Mouse (Mus musculus) activated CD4-positive, CD25-positive, alpha-beta regulatory T cell (primary cell): Measurements from ENCODE around the gene Ugt3a1. TPM values are rescaled to one million over a fixed set of nuclear protein-coding genes. Genes with fewer than 3 reads are reported as not detected.

Experiments used
- polyA plus RNA-seq, 2 experiments: library from polyadenylated mRNA; unstranded; fragments of 100-300 nt; shearing (Covaris generic); gene quantifications; one replicate each; pipeline ENCODE4 v1.2.1; 2017

The Ugt3a1 gene
- polyA plus RNA-seq, result under 1 TPM in 1 of 2 experiments, not detected in 1; 0.74 TPM

DNA sequence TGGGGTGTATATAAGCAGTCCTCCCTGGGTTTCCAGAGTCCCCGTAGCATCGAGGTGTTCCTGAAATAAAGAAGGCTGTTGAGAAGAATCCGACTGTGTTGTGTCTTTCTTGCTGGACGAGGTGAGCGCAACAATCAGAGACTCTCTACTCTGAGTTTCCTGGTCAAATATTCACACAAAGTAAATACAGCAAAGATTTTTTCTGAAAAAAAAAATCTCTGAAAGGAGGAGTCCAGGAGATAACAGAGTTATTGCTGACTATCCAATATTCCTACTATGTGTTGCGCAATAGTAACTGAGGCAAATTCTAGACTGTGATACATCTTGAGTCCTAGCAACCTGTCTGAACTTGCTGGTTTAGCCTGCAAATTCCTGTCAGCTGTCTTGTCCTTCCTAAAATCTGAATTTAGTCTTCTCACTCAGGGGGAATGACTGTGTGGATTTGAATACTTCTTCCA is at the start of gene Ugt3a1:
Ugt3a1 (plus strand) TSS at position 51 of the 458 bp plus-strand sequence.

GRCm38 (mm10) chr15:9335341-9335740 is 58.7 kb downstream of the Ugt3a1 start, which contains the start of gene Ugt3a2:
Gene Ugt3a2, plus strand, starts transcription at chr15:9335550.

Other genes with a start within 250 kb of the Ugt3a1 start
- 10 to 100 TPM; 16.0 to 20.4 TPM for gene Nadk2, start 205.6 kb upstream of the Ugt3a1 start, polyA plus RNA-seq
- 1 to 10 TPM; 1.9 to 3.5 TPM for gene Lmbrd2, start 136.3 kb upstream of the Ugt3a1 start, polyA plus RNA-seq
- gene Skp2, start 121.5 kb upstream of the Ugt3a1 start, polyA plus RNA-seq, result 1 to 10 TPM; 3.7 to 5.7 TPM
- gene Ugt3a2, start 58.7 kb downstream of the Ugt3a1 start, polyA plus RNA-seq, result not detected
- 1 to 10 TPM; 1.8 to 3.8 TPM for gene Capsl, start 159.1 kb downstream of the Ugt3a1 start, polyA plus RNA-seq